Mouse (Mus musculus) forebrain, embryonic 14.5 days (tissue): ENCODE measurements around the gene Sirpa. TPM values are rescaled to one million over a fixed set of nuclear protein-coding genes. Genes with fewer than 3 reads are reported as not detected.

Source experiments
- ATAC-seq: fragments of 200-750 bp; cut with Nextera tagmentation; 2 replicates; pipeline ENCODE4 v1.8.0; 2017; ENCODE audit warnings: mild to moderate bottlenecking, moderate library complexity
- DNase-seq: peaks from one replicate; pipeline ENCODE4 v3.0.0-alpha.2; 2015; ENCODE audit warnings: low spot score
- H3K27ac ChIP-seq: fragments of 300-500 bp; sonication (generic); 2 replicates; pipeline ENCODE4 v1.5.1; 2014; ENCODE audit warnings: low read depth, mild to moderate bottlenecking, control low read depth, low read length, moderate library complexity
- H3K27me3 ChIP-seq: fragments of 300-500 bp; sonication (generic); replicated peaks from 2 replicates; pipeline ENCODE4 v1.6.1; 2014; ENCODE audit warnings: low read length, control low read depth, mixed read lengths; ENCODE audit not compliant: control insufficient read depth, insufficient read depth
- H3K36me3 ChIP-seq: fragments of 300-500 bp; sonication (generic); 2 replicates; pipeline ENCODE4 v1.6.1; 2014; ENCODE audit warnings: low read length, control low read depth; ENCODE audit not compliant: control insufficient read depth, insufficient read depth
- H3K4me1 ChIP-seq: fragments of 300-500 bp; sonication (generic); 2 replicates; pipeline ENCODE4 v1.6.1; 2014; ENCODE audit warnings: antibody characterized with exemption, low read length, control low read depth; ENCODE audit not compliant: control insufficient read depth, insufficient read depth
- H3K4me2 ChIP-seq: fragments of 300-500 bp; sonication (generic); 2 replicates; pipeline ENCODE4 v1.6.1; 2014; ENCODE audit warnings: mild to moderate bottlenecking, control low read depth, low read length
- H3K4me3 ChIP-seq: fragments of 300-500 bp; sonication (generic); 2 replicates; pipeline ENCODE4 v1.5.1; 2014; ENCODE audit warnings: low read depth, low read length, control low read depth
- H3K9ac ChIP-seq: fragments of 300-500 bp; sonication (generic); 2 replicates; pipeline ENCODE4 v1.6.1; 2014; ENCODE audit warnings: mild to moderate bottlenecking, low read length, control low read depth, moderate library complexity
- H3K9me3 ChIP-seq: fragments of 300-500 bp; sonication (generic); replicated peaks from 2 replicates; pipeline ENCODE4 v1.6.1; 2016; ENCODE audit warnings: low read length, control low read depth, mixed read lengths; ENCODE audit not compliant: control insufficient read depth
- WGBS: fragments of 180-500 bp; shearing (Covaris S2); extraction: QIAGEN DNeasy Blood & Tissue Kit; methylation state at CpG from one replicate; pipeline ENCODE4 v1.1.7; 2014; 5-methylcytosine and 5-hydroxymethylcytosine counted together
- polyA plus RNA-seq: library from polyadenylated mRNA; unstranded; fragments of >200 nt; fragmentation: Nextera tagmentation; extraction: Ambion mirVana; gene quantifications from 2 replicates; pipeline ENCODE4 v1.2.1, GENCODE M21; 2014

Gene Sirpa
- polyA plus RNA-seq, 1 experiment from 2014 or later = 24.8 TPM

DNA sequence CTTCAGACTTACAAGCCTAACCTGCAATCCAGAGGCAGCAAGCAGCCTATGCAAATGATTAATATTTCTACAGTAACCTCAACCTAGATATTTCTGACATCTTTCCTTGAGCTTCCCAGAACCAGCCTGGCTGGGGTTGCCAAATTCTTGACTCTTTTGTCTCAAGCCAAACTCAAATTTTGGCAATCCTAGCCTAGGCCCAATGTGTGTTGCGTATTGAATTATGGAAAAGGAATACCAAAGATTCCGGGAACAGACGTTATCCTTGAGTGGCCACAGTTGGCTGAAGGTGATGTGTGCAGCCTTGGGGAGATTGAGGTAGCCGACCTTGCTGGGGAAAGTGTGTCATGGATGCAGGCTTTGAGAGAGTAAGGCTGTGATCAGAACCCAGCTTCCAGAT, 66.2 kb downstream of the Sirpa start:
- 85% methylated on average over 4 of the region's 4 CpGs for WGBS
- no peaks in the 10 kb centered on the region for H3K27me3 ChIP-seq
- H3K27ac ChIP-seq = no peak overlapping the region
- no peak overlapping the region for H3K4me3 ChIP-seq
- no peaks in the 10 kb centered on the region for H3K36me3 ChIP-seq
- DNase-seq (no peak), ATAC-seq (no peak)
- no peaks in the 10 kb centered on the region for H3K9me3 ChIP-seq
- no peak overlapping the region for H3K9ac ChIP-seq
- no peak overlapping the region for H3K4me2 ChIP-seq
- no peaks in the 10 kb centered on the region for H3K4me1 ChIP-seq

DNA sequence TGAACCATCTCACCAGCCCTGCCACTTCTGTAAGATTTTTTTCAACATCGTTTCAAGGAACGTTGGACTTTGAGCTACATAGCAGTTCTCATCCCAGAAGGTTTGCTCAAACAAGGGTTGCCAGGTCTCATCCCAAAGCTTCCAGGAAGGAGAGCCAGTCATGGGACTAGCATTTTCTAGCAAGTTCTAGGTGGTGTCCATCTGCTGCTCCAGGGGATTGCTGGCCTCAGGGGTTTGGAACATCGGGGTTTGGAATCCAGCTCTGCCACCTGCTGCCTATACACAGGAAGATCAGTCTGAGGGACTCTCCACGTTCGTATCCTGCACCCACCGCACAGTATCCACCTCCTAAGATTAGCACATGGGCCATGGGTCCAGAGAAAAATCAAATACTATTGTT, 67.4 kb downstream of the Sirpa start:
- Histone ChIP-seq H3K9ac (no peak overlapping the region), H3K27me3 (no peaks in the 10 kb centered on the region), H3K4me1 (no peaks in the 10 kb centered on the region), H3K9me3 (no peaks in the 10 kb centered on the region), H3K36me3 (no peaks in the 10 kb centered on the region), H3K4me2 (no peak overlapping the region), H3K4me3 (no peak overlapping the region), H3K27ac (no peak overlapping the region)
- 64% methylated on average over 6 of the region's 6 CpGs for WGBS
- DNase-seq (no peak), ATAC-seq (no peak)

DNA sequence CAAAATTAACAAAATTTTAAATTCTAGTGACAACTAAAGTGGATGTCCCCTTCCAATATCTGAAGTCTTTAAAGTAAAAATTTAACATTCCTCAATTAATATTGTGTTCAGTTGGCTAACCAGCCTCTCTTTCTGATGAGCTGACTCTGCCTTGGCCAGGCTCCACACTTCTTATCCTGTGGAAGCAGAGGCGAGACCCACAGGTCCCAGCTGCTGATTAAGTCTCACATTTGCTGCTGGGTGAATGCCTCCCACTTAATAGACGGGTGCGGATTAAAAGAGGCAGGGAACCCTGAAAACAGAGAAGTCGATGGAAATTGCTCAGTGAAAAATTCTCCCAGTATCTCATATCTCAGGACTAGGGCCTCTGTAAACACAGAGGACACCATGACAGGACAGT, 69.8 kb downstream of the Sirpa start:
- 67% methylated on average over 4 of the region's 4 CpGs for WGBS
- H3K9ac ChIP-seq = no peak overlapping the region
- DNase-seq (no peak), ATAC-seq (no peak)
- no peaks in the 10 kb centered on the region for H3K36me3 ChIP-seq
- no peaks in the 10 kb centered on the region for H3K27me3 ChIP-seq
- H3K9me3 ChIP-seq = no peaks in the 10 kb centered on the region
- no peak overlapping the region for H3K4me2 ChIP-seq
- H3K4me3 ChIP-seq = no peak overlapping the region
- no peak overlapping the region for H3K27ac ChIP-seq
- no peaks in the 10 kb centered on the region for H3K4me1 ChIP-seq

DNA sequence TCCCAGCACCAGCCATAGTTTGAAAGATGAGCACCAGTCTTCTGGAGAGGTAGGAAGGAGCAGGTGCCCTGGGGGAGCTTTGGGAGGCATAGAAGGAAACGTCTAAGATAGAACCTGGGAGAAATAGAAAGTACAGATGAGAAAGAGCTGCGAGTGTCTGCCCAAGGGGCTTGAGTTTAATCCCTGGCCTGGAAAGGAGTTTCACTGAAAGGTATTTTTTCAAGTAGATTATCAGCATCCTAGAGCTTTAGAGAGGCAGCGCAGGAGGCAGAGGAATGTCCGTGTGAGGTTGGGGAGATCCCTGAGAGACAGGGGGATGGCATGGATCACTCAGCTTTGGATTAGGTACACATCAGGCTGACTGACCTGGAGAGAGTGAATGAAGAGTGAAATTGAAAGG, 79.3 kb downstream of the Sirpa start:
- WGBS = 77% methylated on average over 4 of the region's 4 CpGs
- no peak overlapping the region for H3K27ac ChIP-seq
- ATAC-seq (no peak), DNase-seq (no peak)
- H3K27me3 ChIP-seq = 0 out of 2 replicates have a peak, but pooled peaks cover 6% of the 10 kb centered on the region
- no peaks in the 10 kb centered on the region for H3K36me3 ChIP-seq
- no peak overlapping the region for H3K4me3 ChIP-seq
- no peaks in the 10 kb centered on the region for H3K4me1 ChIP-seq
- no peak overlapping the region for H3K9ac ChIP-seq
- no peaks in the 10 kb centered on the region for H3K9me3 ChIP-seq
- H3K4me2 ChIP-seq = no peak overlapping the region

DNA sequence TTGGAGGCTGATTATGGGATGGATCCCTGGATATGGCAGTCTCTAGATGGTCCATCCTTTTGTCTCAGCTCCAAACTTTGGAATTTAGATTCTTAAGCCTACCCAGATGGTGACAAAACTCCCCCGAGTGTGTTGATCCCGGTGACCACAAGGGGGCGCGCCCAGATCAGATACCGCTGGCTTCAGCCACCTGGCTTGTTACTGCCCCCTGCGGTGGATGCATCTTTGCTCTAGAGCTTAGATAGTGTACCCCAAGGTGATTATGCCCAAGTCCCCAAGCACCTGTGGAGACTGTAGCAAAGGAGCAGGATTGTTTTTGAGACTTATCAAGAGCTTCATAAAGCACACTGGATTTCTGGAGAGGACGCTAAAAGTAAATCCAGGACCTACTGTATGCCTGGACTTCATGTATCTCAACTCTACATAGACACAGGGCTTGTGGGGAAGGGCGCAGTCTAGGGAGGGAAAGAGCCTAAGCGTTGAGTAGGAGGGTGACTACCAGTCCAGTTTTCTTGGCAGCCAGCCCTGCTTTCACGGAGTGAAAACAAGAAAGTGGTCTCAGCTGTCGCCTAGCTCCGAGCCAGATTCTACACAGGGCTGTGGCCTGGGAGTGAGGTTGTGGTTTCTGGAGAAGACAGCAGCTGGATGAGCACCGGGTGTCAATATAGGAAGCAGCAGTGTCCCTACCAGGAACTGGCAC, 82.5 kb downstream of the Sirpa start:
- ATAC-seq (peak; percentile 54), DNase-seq (peak; percentile 81)
- H3K9ac ChIP-seq = no peak overlapping the region
- no peak overlapping the region for H3K4me3 ChIP-seq
- no peaks in the 10 kb centered on the region for H3K9me3 ChIP-seq
- H3K4me2 ChIP-seq = no peak overlapping the region
- H3K27me3 ChIP-seq = 0 out of 2 replicates have a peak, but pooled peaks cover 6% of the 10 kb centered on the region
- H3K27ac ChIP-seq = no peak overlapping the region
- peaks cover 2% of the 10 kb centered on the region; the same call in 1 of the 2 replicates for H3K4me1 ChIP-seq
- no peaks in the 10 kb centered on the region for H3K36me3 ChIP-seq
- WGBS = 28% methylated on average over 13 of the region's 13 CpGs

DNA sequence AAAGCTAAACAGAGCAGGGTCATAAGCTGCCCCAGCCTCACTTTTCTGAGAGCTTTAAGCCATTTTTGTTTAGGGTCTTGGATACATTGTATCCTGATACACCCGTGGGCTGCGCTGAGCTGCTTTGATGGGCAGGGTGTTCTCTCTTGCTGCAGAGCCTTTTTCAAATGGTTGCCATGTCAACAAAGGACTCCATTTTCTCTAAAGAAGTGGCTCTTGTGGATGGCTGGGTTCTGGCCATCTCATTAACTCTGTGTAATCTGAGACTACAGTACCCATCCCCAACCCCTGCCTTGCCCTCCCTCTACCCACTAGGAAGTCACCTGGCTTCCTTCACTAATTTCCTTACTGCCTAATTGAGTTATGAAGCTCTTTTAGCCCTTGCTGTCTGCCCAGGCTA, 85.0 kb downstream of the Sirpa start:
- H3K27ac ChIP-seq = no peak overlapping the region

DNA sequence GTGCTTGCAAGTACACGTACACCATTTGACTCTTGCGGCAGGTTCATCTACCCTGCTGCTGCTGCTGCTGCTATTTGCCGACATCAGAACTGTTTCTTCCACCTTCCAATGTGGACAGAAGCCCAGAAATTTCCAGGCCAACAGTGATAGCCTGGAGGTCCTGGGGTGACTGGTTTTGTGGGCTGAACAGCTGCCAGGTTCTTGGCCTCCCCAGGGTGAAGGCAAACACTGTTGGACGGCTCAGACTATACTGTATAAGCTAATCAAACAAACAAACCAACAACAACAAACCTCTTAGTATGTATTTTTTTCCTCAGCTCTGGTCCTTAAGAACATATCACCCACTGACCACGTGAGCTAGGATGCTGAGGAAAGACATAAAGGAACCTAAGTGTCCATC, 86.4 kb downstream of the Sirpa start:
- peaks cover 2% of the 10 kb centered on the region; the same call in 1 of the 2 replicates for H3K4me1 ChIP-seq
- H3K9me3 ChIP-seq = no peaks in the 10 kb centered on the region
- H3K4me3 ChIP-seq = no peak overlapping the region
- 82% methylated on average over 5 of the region's 5 CpGs for WGBS
- H3K27ac ChIP-seq = no peak overlapping the region
- DNase-seq (no peak), ATAC-seq (no peak)
- no peak overlapping the region for H3K4me2 ChIP-seq
- H3K27me3 ChIP-seq = 0 out of 2 replicates have a peak, but pooled peaks cover 6% of the 10 kb centered on the region
- H3K9ac ChIP-seq = no peak overlapping the region
- no peaks in the 10 kb centered on the region for H3K36me3 ChIP-seq

More for the DNA sequence above, 85.0 kb downstream of the Sirpa start:
- no peak overlapping the region for H3K9ac ChIP-seq
- H3K4me1 ChIP-seq = peaks cover 2% of the 10 kb centered on the region; the same call in 1 of the 2 replicates
- H3K36me3 ChIP-seq = no peaks in the 10 kb centered on the region
- WGBS = 2% methylated on average over 2 of the region's 2 CpGs
- DNase-seq (peak; percentile 70), ATAC-seq (peak; percentile 74; the same call in 1 of the 2 replicates)
- H3K27me3 ChIP-seq = 0 out of 2 replicates have a peak, but pooled peaks cover 6% of the 10 kb centered on the region
- no peaks in the 10 kb centered on the region for H3K9me3 ChIP-seq
- no peak overlapping the region for H3K4me3 ChIP-seq
- no peak overlapping the region for H3K4me2 ChIP-seq

DNA sequence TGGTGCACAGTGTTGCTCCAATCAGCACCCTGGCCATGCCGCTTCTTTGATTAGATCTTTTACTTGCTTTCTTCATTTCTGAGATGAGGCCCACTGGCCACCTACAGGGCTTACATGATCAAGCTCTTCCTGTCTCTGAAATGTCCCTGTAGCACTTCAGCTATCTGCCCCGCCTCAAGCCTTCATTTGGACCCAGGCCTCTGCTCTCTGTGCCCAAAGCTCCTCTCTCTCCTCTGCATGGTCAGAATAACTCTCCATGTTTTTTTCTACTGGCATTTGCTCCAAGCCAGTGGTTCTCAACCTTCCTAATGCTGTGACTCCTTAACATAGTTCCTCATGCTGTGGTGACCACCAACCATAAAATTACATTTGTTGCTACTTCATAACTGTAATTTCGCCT, 87.6 kb downstream of the Sirpa start:
- Histone ChIP-seq H3K4me2 (no peak overlapping the region), H3K4me1 (peaks cover 2% of the 10 kb centered on the region; the same call in 1 of the 2 replicates), H3K9ac (no peak overlapping the region), H3K9me3 (no peaks in the 10 kb centered on the region), H3K4me3 (no peak overlapping the region), H3K27ac (no peak overlapping the region), H3K36me3 (no peaks in the 10 kb centered on the region), H3K27me3 (0 out of 2 replicates have a peak, but pooled peaks cover 6% of the 10 kb centered on the region)
- 85% methylated on average over 3 of the region's 3 CpGs for WGBS
- DNase-seq (no peak), ATAC-seq (no peak)
